Mouse (Mus musculus): ENCODE data around the gene Mpzl2.

- TF ChIP-seq CTCF (IDR thresholded peaks at IDR 0.05; ENCODE audit: insufficient read depth, low read depth, low read length) (no peak), POLR2A (IDR thresholded peaks at IDR 0.05; ENCODE audit: insufficient read depth, low read depth, low read length) (no peak)
Measured at GRCm38 (mm10) chr9:45095149-45095937, 55.7 kb downstream of the Mpzl2 start.

All from olfactory bulb, adult 2 months (tissue).